Mouse (Mus musculus) cortical plate, adult 2 months (tissue): ENCODE data around the gene Col16a1.

ENCODE experiments used
- CTCF ChIP-seq: fragments of 200-500 bp; IDR thresholded peaks from 2 replicates; pipeline ENCODE4 v1.5.1; 2011; ENCODE audit warnings: mild to moderate bottlenecking, control low read depth, low read length; ENCODE audit not compliant: insufficient read depth; ENCODE audit errors: extremely low read depth
- POLR2A ChIP-seq: fragments of 200-500 bp; IDR thresholded peaks from 2 replicates; pipeline ENCODE4 v1.6.1; 2011; ENCODE audit warnings: mild to moderate bottlenecking, low read length, control low read depth; ENCODE audit not compliant: insufficient read depth; ENCODE audit errors: extremely low read depth

DNA sequence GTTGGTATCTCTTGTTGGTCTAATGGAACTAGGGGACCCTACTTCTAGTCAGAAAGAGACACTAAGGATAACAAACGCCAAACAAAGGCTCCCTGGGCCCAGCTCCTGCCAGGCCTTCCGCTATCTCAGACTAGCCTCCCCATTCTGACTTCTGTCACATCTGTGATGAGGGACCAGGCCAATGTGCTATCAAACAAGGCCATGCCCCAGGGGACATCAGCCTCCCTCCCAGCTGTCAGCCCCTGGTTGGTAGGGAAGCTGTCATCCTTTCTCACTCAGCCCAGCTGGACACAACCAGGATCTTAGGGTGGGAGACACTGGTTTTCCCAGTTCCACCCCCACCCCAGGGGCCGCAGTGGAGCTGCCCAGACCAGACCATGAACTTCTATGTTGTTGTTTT is 47.5 kb downstream of the Col16a1 start:
- no peak for TF ChIP-seq CTCF
- no peak for TF ChIP-seq POLR2A
